15 mouse cellular contexts compared by ENCODE assay signal in the genomic region with DNA sequence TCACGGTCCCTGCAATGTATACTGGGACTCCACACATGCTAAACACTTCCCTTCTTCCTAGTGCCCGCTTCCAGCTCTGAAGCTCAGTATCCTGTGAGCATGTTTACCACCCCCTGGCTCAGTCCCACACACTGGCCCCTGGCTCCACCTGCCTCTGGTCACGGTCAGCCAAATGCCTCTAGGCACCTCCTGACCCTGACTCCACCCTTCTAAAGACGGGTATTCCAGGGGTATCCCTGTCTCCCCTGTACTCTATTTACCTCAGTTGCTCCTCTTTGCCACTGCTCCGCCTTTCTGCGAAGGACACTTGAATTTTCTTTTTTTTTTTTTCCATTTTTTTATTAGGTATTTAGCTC.
"Had no signal": no experiment of that assay in that cellular context is flagged by ENCODE, and none has a peak within 500 bp of the region (broad histone marks: within the 10 kb centered on the region; RNA-seq: fewer than 3 reads in every experiment).

No protein-coding gene starts in this region.

- H3K4me3 ChIP-seq: limb, embryonic 15.5 days; midbrain, embryonic 10.5 days; neural tube, embryonic 13.5 days; stomach, embryonic 15.5 days had no signal

- H3K4me2 ChIP-seq: limb, embryonic 15.5 days; neural tube, embryonic 13.5 days; stomach, embryonic 15.5 days had no signal

- H3K27me3 ChIP-seq: limb, embryonic 15.5 days; neural tube, embryonic 13.5 days; stomach, embryonic 15.5 days had no signal

- H3K9me3 ChIP-seq: limb, embryonic 15.5 days; midbrain, embryonic 10.5 days; neural tube, embryonic 13.5 days; stomach, embryonic 15.5 days had no signal

- H3K9ac ChIP-seq: limb, embryonic 15.5 days; neural tube, embryonic 13.5 days; stomach, embryonic 15.5 days had no signal

- DNase-seq: kidney, adult 11 months; kidney, adult 9 months; kidney, postnatal 36 days; layer of hippocampus, adult 9-11 months; layer of hippocampus, postnatal 36 days; midbrain, embryonic 14.5 days; retina, postnatal 1 day; right cerebral cortex, postnatal 4 days; thymus, adult 2 months; thymus, postnatal 25 days had no signal

- H3K36me3 ChIP-seq: limb, embryonic 15.5 days; midbrain, embryonic 10.5 days; neural tube, embryonic 13.5 days; stomach, embryonic 15.5 days had no signal

- H3K27ac ChIP-seq: kidney, postnatal 0 days; limb, embryonic 15.5 days; midbrain, embryonic 10.5 days; neural tube, embryonic 13.5 days; stomach, embryonic 15.5 days had no signal
